Mouse (Mus musculus): ENCODE measurements around the gene Ccr7. TPM values are rescaled to one million over a fixed set of nuclear protein-coding genes. Genes with fewer than 3 reads are reported as not detected.

Ccr7 gene
- polyA plus RNA-seq, 1 experiment from 2014 or later = 0.08 TPM

- no peak overlapping the region for H3K4me3 ChIP-seq (replicated peaks; ENCODE audit: low read depth, low read length)
- ATAC-seq (replicated peaks; ENCODE audit: low FRiP score, low read depth) (no peak; the same call in 1 of the 2 replicates), DNase-seq (ENCODE audit: low spot score) (peak; percentile 91)
- H3K27ac ChIP-seq = no peak overlapping the region
- no peak overlapping the region for H3K9ac ChIP-seq (ENCODE audit: low read depth, low read length)
- H3K9me3 ChIP-seq (replicated peaks; ENCODE audit: low read length) = no peaks in the 10 kb centered on the region
- no peak overlapping the region for H3K4me2 ChIP-seq (ENCODE audit: low read length)
- WGBS = 47% methylated on average over 19 of the region's 19 CpGs
- H3K36me3 ChIP-seq (ENCODE audit: insufficient read depth, low read length) = no peaks in the 10 kb centered on the region
- peak; percentile 97 for TF ChIP-seq CTCF (IDR thresholded peaks at IDR 0.05; ENCODE audit: low read depth)
- peaks cover 17% of the 10 kb centered on the region for H3K4me1 ChIP-seq (replicated peaks; ENCODE audit: insufficient read depth, low read length)
- no peaks in the 10 kb centered on the region for H3K27me3 ChIP-seq (ENCODE audit: insufficient read depth, low read length)
Measured at GRCm38 (mm10) chr11:99149898-99150757, 4.7 kb downstream of the Ccr7 start.

- no peak; the same call in 1 of the 2 replicates for ATAC-seq (replicated peaks; ENCODE audit: low FRiP score, low read depth)
- TF ChIP-seq CTCF (IDR thresholded peaks at IDR 0.05; ENCODE audit: low read depth) = no peak; the same call in 1 of the 2 replicates
- H3K9ac ChIP-seq (ENCODE audit: low read depth, low read length) = no peak overlapping the region
Measured at GRCm38 (mm10) chr11:99148896-99149703, 5.8 kb downstream of the Ccr7 start.

GRCm38 (mm10) chr11:99148400-99148799 lies 6.5 kb downstream of the Ccr7 start:
- peak overlapping the region; percentile 78 for H3K27ac ChIP-seq
- no peaks in the 10 kb centered on the region for H3K27me3 ChIP-seq (ENCODE audit: insufficient read depth, low read length)
- no peaks in the 10 kb centered on the region for H3K36me3 ChIP-seq (ENCODE audit: insufficient read depth, low read length)
- H3K4me2 ChIP-seq (ENCODE audit: low read length) = no peak overlapping the region
- H3K4me1 ChIP-seq (replicated peaks; ENCODE audit: insufficient read depth, low read length) = peaks cover 17% of the 10 kb centered on the region
- H3K9ac ChIP-seq (ENCODE audit: low read depth, low read length) = no peak overlapping the region
- ATAC-seq (replicated peaks; ENCODE audit: low FRiP score, low read depth) = no peak
- 57% methylated on average over 8 of the region's 8 CpGs for WGBS
- no peak for DNase-seq (ENCODE audit: low spot score)
- no peaks in the 10 kb centered on the region for H3K9me3 ChIP-seq (replicated peaks; ENCODE audit: low read length)
- TF ChIP-seq CTCF (IDR thresholded peaks at IDR 0.05; ENCODE audit: low read depth) = no peak
- H3K4me3 ChIP-seq (replicated peaks; ENCODE audit: low read depth, low read length) = no peak overlapping the region

More at GRCm38 (mm10) chr11:99148896-99149703, 5.8 kb downstream of the Ccr7 start:
- H3K4me2 ChIP-seq (ENCODE audit: low read length) = no peak overlapping the region
- peaks cover 17% of the 10 kb centered on the region for H3K4me1 ChIP-seq (replicated peaks; ENCODE audit: insufficient read depth, low read length)
- no peaks in the 10 kb centered on the region for H3K27me3 ChIP-seq (ENCODE audit: insufficient read depth, low read length)
- 18% methylated on average over 16 of the region's 16 CpGs for WGBS
- H3K27ac ChIP-seq = peak overlapping the region; percentile 78; the same call in 1 of the 2 replicates
- H3K36me3 ChIP-seq (ENCODE audit: insufficient read depth, low read length) = no peaks in the 10 kb centered on the region
- no peak for DNase-seq (ENCODE audit: low spot score)
- H3K9me3 ChIP-seq (replicated peaks; ENCODE audit: low read length) = no peaks in the 10 kb centered on the region
- no peak overlapping the region for H3K4me3 ChIP-seq (replicated peaks; ENCODE audit: low read depth, low read length)

- Histone ChIP-seq H3K27ac (peak overlapping the region; percentile 78), H3K9me3 (replicated peaks; ENCODE audit: low read length) (no peaks in the 10 kb centered on the region), H3K36me3 (ENCODE audit: insufficient read depth, low read length) (no peaks in the 10 kb centered on the region), H3K4me1 (replicated peaks; ENCODE audit: insufficient read depth, low read length) (peaks cover 17% of the 10 kb centered on the region), H3K9ac (ENCODE audit: low read depth, low read length) (no peak overlapping the region), H3K27me3 (ENCODE audit: insufficient read depth, low read length) (no peaks in the 10 kb centered on the region), H3K4me3 (replicated peaks; ENCODE audit: low read depth, low read length) (no peak overlapping the region), H3K4me2 (ENCODE audit: low read length) (no peak overlapping the region)
- no peak for TF ChIP-seq CTCF (IDR thresholded peaks at IDR 0.05; ENCODE audit: low read depth)
- WGBS = 38% methylated on average over 4 of the region's 4 CpGs
- peak; percentile 60 for DNase-seq (ENCODE audit: low spot score)
- no peak; the same call in 1 of the 2 replicates for ATAC-seq (replicated peaks; ENCODE audit: low FRiP score, low read depth)
Measured at GRCm38 (mm10) chr11:99147920-99148289, 7.0 kb downstream of the Ccr7 start.

GRCm38 (mm10) chr11:99147041-99147919 lies 7.6 kb downstream of the Ccr7 start:
- DNase-seq (ENCODE audit: low spot score) (peak; percentile 80), ATAC-seq (replicated peaks; ENCODE audit: low FRiP score, low read depth) (0 out of 2 replicates have a peak, but pooled peaks have one; percentile 12)
- TF ChIP-seq CTCF (IDR thresholded peaks at IDR 0.05; ENCODE audit: low read depth) = no peak
- H3K36me3 ChIP-seq (ENCODE audit: insufficient read depth, low read length) = no peaks in the 10 kb centered on the region
- no peak overlapping the region for H3K9ac ChIP-seq (ENCODE audit: low read depth, low read length)
- no peaks in the 10 kb centered on the region for H3K27me3 ChIP-seq (ENCODE audit: insufficient read depth, low read length)
- peak overlapping the region; percentile 78 for H3K27ac ChIP-seq
- H3K4me1 ChIP-seq (replicated peaks; ENCODE audit: insufficient read depth, low read length) = peaks cover 17% of the 10 kb centered on the region
- WGBS = 30% methylated on average over 17 of the region's 17 CpGs
- no peaks in the 10 kb centered on the region for H3K9me3 ChIP-seq (replicated peaks; ENCODE audit: low read length)
- H3K4me3 ChIP-seq (replicated peaks; ENCODE audit: low read depth, low read length) = no peak overlapping the region
- no peak overlapping the region for H3K4me2 ChIP-seq (ENCODE audit: low read length)
